Mouse (Mus musculus) CH12.LX (cell line): ENCODE measurements around the gene Rgs12. TPM values are rescaled to one million over a fixed set of nuclear protein-coding genes. Genes with fewer than 3 reads are reported as not detected.

Experiments
- DNase-seq: peaks from one replicate; pipeline ENCODE4 v3.0.0-alpha.2; 2013; ENCODE audit errors: extremely low read depth
- H3K27ac ChIP-seq: 2 replicates; pipeline ENCODE4 v1.5.1; 2012; ENCODE audit warnings: low read depth, mild to moderate bottlenecking, control low read depth, moderate library complexity; ENCODE audit not compliant: insufficient read depth
- H3K27me3 ChIP-seq: replicated peaks from 2 replicates; pipeline ENCODE3; 2012; ENCODE audit warnings: inconsistent platforms
- H3K36me3 ChIP-seq, 2 experiments: replicated peaks in 1 of 2; 2 replicates each; pipeline versions ENCODE3 to v1.6.1; 2012; ENCODE audit warnings: inconsistent platforms in 1 of 2, low read length in 1 of 2, mild to moderate bottlenecking in 1 of 2, mixed read lengths in 1 of 2, moderate library complexity in 1 of 2; ENCODE audit not compliant: control insufficient read depth in 1 of 2, insufficient read depth in 1 of 2
- H3K4me1 ChIP-seq, 2 experiments: 2 replicates each; pipeline ENCODE4 v1.6.1; 2012; ENCODE audit warnings: inconsistent platforms in 1 of 2, moderate library complexity in 1 of 2; ENCODE audit not compliant: insufficient read depth in 2 of 2, control insufficient read depth in 1 of 2
- H3K4me2 ChIP-seq: 2 replicates; pipeline ENCODE4 v1.6.1; 2012; ENCODE audit warnings: low read depth, mild to moderate bottlenecking, control low read depth; ENCODE audit not compliant: poor library complexity, insufficient read depth, severe bottlenecking
- H3K4me3 ChIP-seq, 3 experiments: fragments of 150-350 bp in 1 of 3; sonication (generic) in 1 of 3; replicated peaks in 1 of 3; 2 replicates each; pipeline versions ENCODE3 to v1.5.1; 2011 to 2012; ENCODE audit warnings: low read depth in 2 of 3, low read length in 2 of 3, mild to moderate bottlenecking in 2 of 3, moderate library complexity in 2 of 3, control low read depth in 1 of 3, improper control_type of control experiment in 1 of 3, inconsistent platforms in 1 of 3, mixed read lengths in 1 of 3; ENCODE audit not compliant: poor library complexity in 1 of 3
- H3K79me2 ChIP-seq: replicated peaks from 2 replicates; pipeline ENCODE4 v1.6.1; 2012; ENCODE audit warnings: mild to moderate bottlenecking, moderate library complexity; ENCODE audit not compliant: control insufficient read depth, poor library complexity, insufficient read depth, severe bottlenecking; ENCODE audit errors: extremely low read depth
- H3K9ac ChIP-seq: 2 replicates; pipeline ENCODE4 v1.6.1; 2012; ENCODE audit warnings: low read depth, mild to moderate bottlenecking, control low read depth, moderate library complexity; ENCODE audit not compliant: insufficient read depth
- H3K9me3 ChIP-seq: replicated peaks from 2 replicates; pipeline ENCODE3; 2012; ENCODE audit warnings: low read length, inconsistent platforms, mixed read lengths
- BHLHE40 ChIP-seq: IDR thresholded peaks from 2 replicates; pipeline ENCODE4 v1.6.1; 2011; ENCODE audit warnings: mild to moderate bottlenecking, low read depth, low read length, improper control_type of control experiment
- CHD2 ChIP-seq: IDR thresholded peaks from 2 replicates; pipeline ENCODE4 v1.6.1; 2011; ENCODE audit warnings: low read length, improper control_type of control experiment
- CTCF ChIP-seq, 2 experiments: IDR thresholded peaks in 1 of 2; conservative IDR thresholded peaks in 1 of 2; 2 replicates each; pipeline ENCODE4 v1.5.1; 2011 to 2012; ENCODE audit warnings: low read depth in 2 of 2, low read length in 2 of 2, improper control_type of control experiment in 1 of 2, inconsistent platforms in 1 of 2, mild to moderate bottlenecking in 1 of 2, moderate library complexity in 1 of 2
- GABPA ChIP-seq: IDR thresholded peaks from 2 replicates; pipeline ENCODE4 v1.6.1; 2012; ENCODE audit warnings: low read depth, low read length, improper control_type of control experiment, inconsistent platforms; ENCODE audit not compliant: insufficient replicate concordance
- HCFC1 ChIP-seq: IDR thresholded peaks from 2 replicates; pipeline ENCODE4 v1.6.1; 2012; ENCODE audit warnings: low read depth, mild to moderate bottlenecking, inconsistent platforms, low read length, improper control_type of control experiment
- JUN ChIP-seq: IDR thresholded peaks from 2 replicates; pipeline ENCODE4 v1.6.1; 2011; ENCODE audit warnings: low read depth, mild to moderate bottlenecking, low read length, improper control_type of control experiment, moderate library complexity; ENCODE audit not compliant: insufficient read depth
- JUND ChIP-seq: conservative IDR thresholded peaks from 2 replicates; pipeline ENCODE4 v1.6.1; 2011; ENCODE audit warnings: low read depth, low read length, improper control_type of control experiment
- KAT2A ChIP-seq: IDR thresholded peaks from 2 replicates; pipeline ENCODE4 v1.6.1; 2012; ENCODE audit warnings: low read length, improper control_type of control experiment, inconsistent platforms; ENCODE audit not compliant: insufficient replicate concordance
- MYC ChIP-seq: IDR thresholded peaks from 2 replicates; pipeline ENCODE4 v1.6.1; 2011; ENCODE audit warnings: low read depth, mild to moderate bottlenecking, improper control_type of control experiment, low read length
- NELFE ChIP-seq: IDR thresholded peaks from 2 replicates; pipeline ENCODE4 v1.6.1; 2011; ENCODE audit warnings: low read depth, low read length, improper control_type of control experiment
- NRF1 ChIP-seq: IDR thresholded peaks from 2 replicates; pipeline ENCODE4 v1.6.1; 2014; ENCODE audit warnings: low read depth, mild to moderate bottlenecking, inconsistent platforms, low read length, improper control_type of control experiment, moderate library complexity
- POLR2A ChIP-seq: IDR thresholded peaks from 2 replicates; pipeline ENCODE4 v1.6.1; 2011; ENCODE audit warnings: low read depth, mild to moderate bottlenecking, improper control_type of control experiment, low read length
- POLR2AphosphoS2 ChIP-seq: IDR thresholded peaks from 2 replicates; pipeline ENCODE4 v1.6.1; 2011; ENCODE audit warnings: low read depth, low read length, improper control_type of control experiment
- RAD21 ChIP-seq: IDR thresholded peaks from 2 replicates; pipeline ENCODE4 v1.6.1; 2011; ENCODE audit warnings: low read depth, mild to moderate bottlenecking, low read length, improper control_type of control experiment, moderate library complexity
- SIN3A ChIP-seq: IDR thresholded peaks from 2 replicates; pipeline ENCODE4 v1.6.1; 2012; ENCODE audit warnings: low read length, improper control_type of control experiment, inconsistent platforms
- ZKSCAN1 ChIP-seq: IDR thresholded peaks from 2 replicates; pipeline ENCODE4 v1.6.1; 2012; ENCODE audit warnings: low read depth, inconsistent platforms, low read length, improper control_type of control experiment, borderline replicate concordance
- dilution Hi-C: fragments of 300-500 bp; cut with MboI; formaldehyde crosslinking; loops from 2 replicates; pipeline ENCODE4 v1.14.3; 2020; ENCODE audit warnings: low sequenced_read_pairs; ENCODE audit not compliant: extremely low pct_unique_long_range_greater_than_20kb, extremely low pct_ligation_motif_present
- in situ Hi-C: fragments of 300-500 bp; cut with MboI; formaldehyde crosslinking; loops from 3 replicates; pipeline ENCODE4 v1.14.3; 2019; ENCODE audit warnings: low sequenced_read_pairs, low pct_ligation_motif_present, low pct_unique_long_range_greater_than_20kb, mixed read lengths
- polyA plus RNA-seq: library from polyadenylated mRNA; unstranded; fragments of >175 nt; gene quantifications from 2 replicates; pipeline ENCODE4 v1.2.1, GENCODE M21; 2012; ENCODE audit warnings: low read depth; ENCODE audit not compliant: insufficient read length
- total RNA-seq, 2 experiments: library from RNA; depleted of rRNA; stranded (reverse); fragments of 300-350 nt in 1 of 2; fragments of >200 nt in 1 of 2; gene quantifications; 2 replicates each; pipeline ENCODE4 v1.2.3; 2012 to 2014

The Rgs12 gene
- total and polyA plus RNA-seq, 3 experiments = 6.8 to 9.8 (median 8.1) TPM

DNA sequence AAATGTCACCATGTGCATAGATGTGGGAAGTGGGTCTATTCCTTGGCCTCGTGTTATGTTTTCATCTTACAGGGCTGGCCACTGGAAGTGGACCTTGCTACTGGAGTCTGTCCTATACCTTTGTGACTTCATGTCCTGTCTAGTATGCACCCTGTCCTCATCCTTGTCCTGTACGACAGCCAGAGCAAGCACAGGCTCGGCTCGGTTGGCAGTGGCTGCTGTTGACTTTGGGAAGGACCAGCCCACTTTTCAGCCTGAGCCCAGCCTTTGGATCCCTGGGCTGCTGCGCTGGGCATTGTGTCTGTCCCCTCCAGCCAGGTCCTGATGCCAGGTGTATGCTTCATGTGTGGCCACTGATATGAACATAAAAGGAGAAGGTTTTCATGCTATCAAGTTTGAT lies 61.4 kb downstream of the Rgs12 start:
- dilution Hi-C loops (no loop called here), in situ Hi-C loops (no loop called here)
- H3K27me3 ChIP-seq = no peaks in the 10 kb centered on the region
- no peak overlapping the region for H3K4me3 ChIP-seq
- no peaks in the 10 kb centered on the region for H3K9me3 ChIP-seq
- H3K9ac ChIP-seq = no peak overlapping the region
- no peaks in the 10 kb centered on the region for H3K79me2 ChIP-seq
- H3K27ac ChIP-seq = no peak overlapping the region
- TF ChIP-seq SIN3A (no peak), ZKSCAN1 (no peak), JUN (no peak), POLR2AphosphoS2 (no peak), MYC (no peak), CHD2 (no peak), CTCF (conservative IDR thresholded peaks at IDR 0.05 in 1 of 2, IDR thresholded peaks at IDR 0.05 in 1 of 2; ENCODE audit: low read depth in 2 of 2, low read length in 2 of 2) (no peak)
- peaks cover 0 to 37% of the 10 kb centered on the region in 2 experiments for H3K36me3 ChIP-seq
- H3K4me1 ChIP-seq = peaks cover 6 to 15% of the 10 kb centered on the region in 2 experiments; a peak in 3 of 4 replicates
- H3K4me2 ChIP-seq = no peak overlapping the region
- no peak for DNase-seq

DNA sequence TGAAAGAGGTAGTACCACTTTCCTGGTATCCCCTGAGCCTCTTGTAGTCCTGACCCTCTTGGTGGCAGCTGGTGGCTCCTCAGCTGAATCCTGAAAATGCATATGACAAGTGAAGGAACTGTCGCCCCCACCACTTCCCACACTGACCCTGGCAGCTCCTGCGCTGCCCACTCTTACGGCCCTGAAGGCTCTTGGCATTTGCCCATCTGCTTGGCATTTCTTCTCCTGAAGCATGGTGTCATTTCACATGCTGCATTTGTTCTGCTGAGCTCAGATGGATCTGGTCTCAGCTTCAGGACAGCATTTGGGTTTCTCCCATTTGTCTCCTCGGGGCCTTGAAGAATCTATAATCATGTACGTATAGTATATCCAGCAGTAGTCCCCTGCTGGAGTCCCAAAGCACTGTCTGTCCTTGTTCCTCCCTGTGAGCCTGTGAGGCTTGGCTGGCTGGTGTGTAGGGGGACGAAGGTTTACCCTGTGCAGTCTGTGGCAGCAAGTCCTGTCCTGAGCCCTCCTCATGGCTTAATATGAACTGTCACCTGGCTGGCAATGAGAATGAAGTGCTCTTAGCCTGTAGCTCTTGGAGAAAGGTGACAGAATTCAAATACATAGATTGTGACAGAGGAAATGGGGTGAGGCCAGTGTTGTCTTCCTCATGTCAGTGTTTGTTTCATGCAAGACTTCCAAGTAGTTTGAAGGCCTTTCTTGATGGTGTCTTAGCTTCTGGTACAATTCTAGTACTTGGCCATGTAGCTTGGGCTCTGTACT lies 62.1 kb downstream of the Rgs12 start:
- Histone ChIP-seq H3K9me3 (no peaks in the 10 kb centered on the region), H3K4me3 (no peak overlapping the region), H3K9ac (no peak overlapping the region), H3K27ac (no peak overlapping the region), H3K4me2 (no peak overlapping the region), H3K36me3 (peaks cover 0 to 34% of the 10 kb centered on the region in 2 experiments), H3K79me2 (no peaks in the 10 kb centered on the region), H3K4me1 (peaks cover 3 to 15% of the 10 kb centered on the region in 2 experiments; a peak in 2 of 4 replicates), H3K27me3 (no peaks in the 10 kb centered on the region)
- in situ Hi-C loops = no loop called here
- no peak for DNase-seq
- dilution Hi-C loops = no loop called here
- TF ChIP-seq BHLHE40 (no peak), NELFE (no peak), HCFC1 (no peak), KAT2A (no peak), POLR2AphosphoS2 (no peak), GABPA (no peak), CHD2 (no peak), NRF1 (no peak), JUND (no peak), POLR2A (no peak), RAD21 (no peak)
